Mouse (Mus musculus): ENCODE measurements around the gene Xlr3c.
A peak's percentile ranks its signal among the peaks of the same experiment; 100 is the strongest.
"Not testable (repeated sequence)": the region's sequence is repeated elsewhere in the genome, so short reads cannot be mapped to it uniquely, and the experiment has no call there.

The Xlr3c gene

DNA sequence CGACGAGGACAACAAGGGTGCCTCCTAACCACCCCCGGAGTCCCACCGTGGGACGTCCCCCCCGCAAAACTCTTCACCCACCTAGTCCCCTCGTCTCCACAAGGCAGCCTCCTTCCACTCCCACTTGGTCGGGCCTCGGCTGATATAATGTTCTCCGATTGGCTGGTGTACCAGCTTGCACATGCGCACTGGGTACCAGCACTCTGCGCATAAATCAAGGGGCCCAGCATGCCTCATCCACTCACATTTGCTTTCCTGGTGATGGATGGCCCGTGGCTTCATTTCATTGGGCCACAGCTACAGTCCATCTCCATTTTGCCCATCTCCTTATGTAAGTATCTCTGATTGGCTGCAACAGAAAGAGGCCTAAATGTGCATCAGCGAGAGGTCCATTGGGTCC lies at the start of gene Xlr3c:
Gene Xlr3c, minus strand, starts transcription at position 121 of the 400 bp plus-strand sequence.
- not testable (repeated sequence) for DNase-seq

DNA sequence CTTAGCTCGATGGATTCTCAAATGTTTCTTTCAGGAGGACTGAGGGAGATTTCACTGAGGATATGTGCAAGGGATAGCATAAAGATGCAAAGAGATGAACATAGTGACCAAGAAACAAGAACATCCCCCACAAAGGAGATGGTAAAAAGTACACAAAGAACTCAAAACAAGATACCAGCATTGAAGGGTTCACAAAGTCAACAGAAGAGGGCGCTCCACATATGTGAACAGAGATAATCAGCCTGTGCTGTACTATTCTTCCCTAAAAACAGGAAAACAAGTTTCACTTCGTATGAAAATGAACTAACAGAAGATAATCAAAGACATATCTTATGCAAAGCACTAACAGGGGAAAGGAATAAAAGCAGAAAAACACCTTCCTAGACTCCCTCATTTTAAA lies 47.3 kb upstream of the Xlr3c start:
- peak; percentile 46 for DNase-seq

DNA sequence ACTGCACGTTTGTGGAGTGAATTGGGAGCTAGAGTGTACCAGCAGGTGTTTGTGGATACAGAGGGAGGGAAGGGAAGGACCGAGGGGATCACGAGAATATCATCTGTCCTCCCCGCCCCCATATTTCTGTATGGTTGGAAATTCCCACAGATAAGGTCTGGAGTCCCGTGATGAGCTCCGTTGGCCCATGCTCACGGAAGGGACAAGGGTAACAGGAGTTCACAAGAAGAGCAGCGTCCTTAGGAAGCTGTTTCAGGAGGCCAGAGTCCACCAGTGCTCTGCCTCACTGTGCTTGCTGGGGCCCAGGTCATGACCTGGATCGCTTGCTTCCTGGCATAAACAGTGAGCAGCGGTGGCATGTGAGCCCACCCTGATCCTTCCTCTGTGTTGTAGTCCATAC lies 30.6 kb upstream of the Xlr3c start:
- not testable (repeated sequence) for DNase-seq

DNA sequence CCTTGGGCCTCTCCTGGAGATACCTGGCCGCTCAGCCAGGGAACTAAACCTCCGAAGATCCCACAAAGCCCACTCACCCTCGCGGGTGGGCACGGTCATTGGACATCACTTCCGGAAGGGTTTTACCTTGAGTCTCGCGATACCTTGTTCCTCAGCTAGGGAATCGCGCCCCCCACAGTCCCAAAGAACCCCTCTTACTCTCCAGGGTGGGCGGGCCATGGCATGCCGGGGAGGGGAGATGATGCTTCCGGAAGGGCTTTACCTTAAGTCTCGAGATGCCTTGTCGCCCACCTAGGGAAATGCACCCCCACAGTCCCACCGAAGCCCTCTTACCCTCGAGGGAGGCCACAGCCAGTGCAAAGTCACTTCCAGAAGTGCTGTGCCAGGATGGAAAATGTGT lies 27.7 kb upstream of the Xlr3c start, which contains the start of the genes Xlr5a and Xlr5c:
Gene Xlr5a, minus strand, starts transcription at position 101 of the 400 bp plus-strand sequence.
Gene Xlr5c, minus strand, starts transcription at position 101 of the 400 bp plus-strand sequence.
- DNase-seq = not testable (repeated sequence)

DNA sequence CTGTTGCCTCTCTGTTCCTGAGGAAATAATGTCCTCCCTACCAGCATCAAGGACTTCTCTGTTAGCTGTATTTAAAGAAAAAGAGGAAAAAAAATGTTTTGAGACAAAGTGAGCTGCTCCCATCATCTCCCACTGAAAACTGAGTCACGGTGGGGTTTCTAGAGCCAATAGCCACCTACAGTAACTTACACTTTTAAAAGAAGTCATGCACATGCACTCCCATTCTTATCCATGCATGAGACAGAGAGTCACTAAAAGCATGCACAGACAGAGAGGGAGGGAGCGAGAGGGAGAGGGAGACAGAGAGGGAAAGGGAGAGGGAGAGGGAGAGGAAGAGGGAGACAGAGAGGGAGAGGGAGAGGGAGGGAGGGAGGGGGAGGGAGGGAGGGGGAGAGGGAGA lies 2.8 kb downstream of the Xlr3c start:
- DNase-seq = not testable (repeated sequence)

DNA sequence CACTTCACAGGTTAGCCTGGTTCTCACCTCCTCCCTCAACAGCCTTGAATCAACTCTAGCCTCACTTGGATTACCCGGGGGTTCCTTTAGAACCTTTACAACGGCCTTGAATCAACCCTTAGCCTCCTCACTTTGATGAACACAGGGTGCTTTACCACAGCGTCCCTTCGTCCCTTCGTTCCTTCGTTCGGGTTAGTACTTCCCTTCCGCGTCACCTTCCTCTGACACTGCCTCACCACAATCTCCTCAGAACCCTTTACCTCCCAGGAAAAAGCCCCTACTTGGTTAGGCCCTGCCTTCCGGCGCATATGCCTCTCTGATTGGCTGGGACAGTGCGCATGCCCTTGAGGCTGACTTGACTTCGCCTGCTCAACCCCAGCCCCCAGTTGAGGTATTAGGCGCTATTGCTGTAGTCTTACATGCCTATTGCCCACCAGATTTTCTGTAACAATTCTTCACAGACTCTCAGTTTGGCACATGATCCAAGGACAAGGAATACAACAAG lies 22.3 kb downstream of the Xlr3c start, which contains the start of gene Xlr4c:
Gene Xlr4c, minus strand, starts transcription at position 310 of the 505 bp plus-strand sequence.
- DNase-seq = not testable (repeated sequence)

DNA sequence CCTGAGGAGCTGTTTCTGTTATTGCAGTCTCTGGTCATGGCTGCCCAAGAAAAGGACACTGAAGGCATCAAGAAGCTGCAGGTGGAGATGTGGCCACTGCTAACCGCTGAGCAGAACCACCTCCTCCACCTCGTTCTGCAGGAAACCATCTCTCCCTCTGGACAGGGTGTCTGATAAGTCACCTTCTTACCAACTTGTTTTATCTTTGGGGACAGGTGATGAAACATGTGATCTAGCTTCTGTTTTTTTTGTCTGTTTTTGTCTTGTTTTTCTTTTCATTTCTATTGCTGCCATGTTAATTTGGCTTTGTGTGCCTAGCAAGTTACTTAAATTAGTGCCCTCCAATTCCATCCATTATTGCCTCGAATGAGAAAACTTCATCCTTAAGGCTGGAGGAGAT lies 35.9 kb downstream of the Xlr3c start:
- no peak for DNase-seq

DNA sequence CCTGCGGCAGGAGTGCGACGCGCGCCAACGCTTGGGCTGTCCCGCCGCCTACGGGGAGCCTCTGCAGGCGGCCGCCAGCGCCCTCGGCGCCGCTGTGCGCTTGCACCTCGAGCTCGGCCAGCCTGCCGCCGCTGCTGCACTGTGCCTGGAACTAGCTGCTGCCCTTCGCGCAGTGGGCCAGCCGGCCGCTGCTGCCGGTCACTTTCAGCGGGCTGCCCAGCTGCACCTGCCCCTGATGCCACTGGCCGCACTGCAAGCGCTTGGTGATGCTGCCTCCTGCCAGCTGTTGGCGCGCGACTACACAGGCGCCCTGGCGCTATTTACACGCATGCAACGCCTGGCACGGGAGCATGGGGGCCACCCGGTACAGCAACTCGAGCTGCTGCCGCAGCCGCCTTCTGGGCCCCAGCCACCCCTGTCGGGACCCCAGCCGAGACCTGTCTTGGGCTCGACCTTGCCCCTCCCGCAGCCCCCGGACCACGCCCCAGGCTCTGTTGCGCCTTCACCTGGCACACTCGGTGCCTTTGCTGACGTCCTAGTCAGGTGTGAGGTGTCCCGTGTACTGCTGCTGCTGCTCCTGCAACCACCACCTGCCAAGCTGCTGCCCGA lies 36.5 kb downstream of the Xlr3c start:
- DNase-seq = peak; percentile 67

DNA sequence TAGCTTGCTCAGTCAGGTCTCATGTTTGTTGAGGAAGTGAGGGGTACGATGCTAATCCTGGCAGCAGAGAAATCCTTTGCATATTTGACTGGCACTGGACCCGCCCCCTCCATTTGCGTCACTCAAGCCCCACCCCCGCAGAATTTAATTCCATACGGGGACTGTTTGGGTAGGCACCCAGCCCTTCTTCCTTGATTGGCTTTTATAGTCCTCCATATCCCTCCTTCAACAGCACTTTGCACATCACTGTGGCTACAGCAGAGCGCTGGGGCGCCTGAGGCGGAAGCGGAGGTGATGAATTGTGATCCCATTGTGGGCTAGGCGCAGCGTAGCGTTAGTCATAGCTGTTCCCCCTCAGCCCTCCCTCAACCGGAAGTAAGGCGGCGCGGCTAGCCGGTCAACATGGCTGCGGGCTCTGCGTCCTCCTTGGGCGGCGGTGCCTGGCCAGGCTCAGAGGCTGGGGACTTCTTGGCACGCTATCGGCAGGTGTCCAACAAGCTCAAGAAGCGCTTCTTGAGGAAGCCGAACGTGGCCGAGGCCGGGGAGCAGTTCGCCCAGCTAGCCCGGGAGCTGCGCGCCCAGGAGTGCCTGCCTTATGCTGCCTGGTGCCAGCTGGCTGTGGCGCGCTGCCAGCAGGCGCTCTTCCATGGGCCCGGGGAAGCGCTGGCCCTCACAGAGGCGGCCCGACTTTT lies 37.1 kb downstream of the Xlr3c start, which contains the start of gene F8a:
Gene F8a, plus strand, starts transcription at position 378 of the 692 bp plus-strand sequence.
- DNase-seq = peak; percentile 81

DNA sequence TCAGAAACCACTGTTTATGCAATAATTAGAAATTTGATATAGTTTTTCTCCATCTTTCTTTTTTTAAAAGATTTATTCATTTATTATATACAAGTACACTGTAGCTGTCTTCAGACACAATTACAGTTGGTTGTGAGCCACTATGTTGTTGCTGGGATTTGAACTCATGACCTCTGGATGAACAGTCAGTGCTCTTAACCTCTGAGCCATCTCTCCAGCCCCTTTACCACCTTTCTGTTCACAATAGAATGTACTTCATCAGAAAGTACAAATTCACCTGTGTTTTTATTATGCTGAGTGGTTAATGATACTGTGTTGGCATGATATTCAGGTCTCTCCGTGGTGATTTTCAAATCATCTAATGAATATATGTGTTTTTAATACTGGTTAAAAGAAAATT lies 39.8 kb downstream of the Xlr3c start:
- DNase-seq = no peak

DNA sequence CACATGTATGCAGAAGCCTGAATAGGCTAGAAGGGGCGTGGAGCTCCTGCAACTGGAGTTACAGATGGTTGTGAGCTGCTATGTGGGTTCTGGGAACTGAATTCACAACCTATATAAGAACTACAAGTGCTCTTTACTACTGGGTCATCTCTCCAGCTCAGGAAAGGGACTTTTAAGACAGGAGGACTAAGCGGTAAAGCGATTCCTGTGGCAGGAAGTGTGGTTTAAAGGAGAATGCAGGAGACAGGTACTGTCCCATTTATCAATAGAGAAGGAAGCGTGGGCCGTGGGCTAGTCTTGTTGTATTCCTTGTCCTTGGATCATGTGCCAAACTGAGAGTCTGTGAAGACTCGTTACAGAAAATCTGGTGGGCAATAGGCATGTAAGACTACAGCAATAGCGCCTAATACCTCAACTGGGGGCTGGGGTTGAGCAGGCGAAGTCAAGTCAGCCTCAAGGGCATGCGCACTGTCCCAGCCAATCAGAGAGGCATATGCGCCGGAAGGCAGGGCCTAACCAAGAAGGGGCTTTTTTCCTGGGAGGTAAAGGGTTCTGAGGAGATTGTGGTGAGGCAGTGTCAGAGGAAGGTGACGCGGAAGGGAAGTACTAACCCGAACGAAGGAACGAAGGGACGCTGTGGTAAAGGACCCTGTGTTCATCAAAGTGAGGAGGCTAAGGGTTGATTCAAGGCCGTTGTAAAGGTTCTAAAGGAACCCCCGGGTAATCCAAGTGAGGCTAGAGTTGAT lies 51.2 kb downstream of the Xlr3c start, which contains the start of gene Xlr4b:
Gene Xlr4b, plus strand, starts transcription at position 515 of the 746 bp plus-strand sequence.
- not testable (repeated sequence) for DNase-seq
